Mouse (Mus musculus) liver, embryonic 13.5 days (tissue): ENCODE measurements at regions not wholly inside any gene's neighbourhood (a gene's known extent, or its start where the extent isn't known, plus 50 kb on each side); places are given as distances from the start of the nearest gene placed in this dataset.

ENCODE experiments used
- ATAC-seq: fragments of 200-750 bp; cut with Nextera tagmentation; 2 replicates; pipeline ENCODE4 v1.8.0; 2017; ENCODE audit warnings: low read depth, mild to moderate bottlenecking, moderate number of reproducible peaks, moderate library complexity
- DNase-seq: peaks from one replicate; pipeline ENCODE4 v3.0.0; 2022
- H3K27ac ChIP-seq: fragments of 300-500 bp; sonication (generic); 2 replicates; pipeline ENCODE4 v1.5.1; 2015; ENCODE audit warnings: moderate library complexity, mild to moderate bottlenecking, inconsistent platforms
- H3K27me3 ChIP-seq: fragments of 300-500 bp; sonication (generic); 2 replicates; pipeline ENCODE4 v1.6.1; 2015; ENCODE audit warnings: mild to moderate bottlenecking, inconsistent platforms
- H3K36me3 ChIP-seq: fragments of 300-500 bp; sonication (generic); 2 replicates; pipeline ENCODE4 v1.6.1; 2015; ENCODE audit warnings: mild to moderate bottlenecking, inconsistent platforms
- H3K4me1 ChIP-seq: fragments of 300-500 bp; sonication (generic); replicated peaks from 2 replicates; pipeline ENCODE4 v1.6.1; 2015; ENCODE audit warnings: inconsistent platforms
- H3K4me2 ChIP-seq: fragments of 300-500 bp; sonication (generic); 2 replicates; pipeline ENCODE4 v1.6.1; 2015; ENCODE audit warnings: inconsistent platforms, mild to moderate bottlenecking, moderate library complexity
- H3K4me3 ChIP-seq: fragments of 300-500 bp; sonication (generic); replicated peaks from 2 replicates; pipeline ENCODE4 v1.5.1; 2015; ENCODE audit warnings: mild to moderate bottlenecking, inconsistent platforms
- H3K9ac ChIP-seq: fragments of 300-500 bp; sonication (generic); 2 replicates; pipeline ENCODE4 v1.6.1; 2015; ENCODE audit warnings: mild to moderate bottlenecking, inconsistent platforms
- H3K9me3 ChIP-seq: fragments of 300-500 bp; sonication (generic); replicated peaks from 2 replicates; pipeline ENCODE4 v1.6.1; 2016; ENCODE audit warnings: inconsistent platforms
- WGBS: fragments of 180-500 bp; shearing (Covaris S2); methylation state at CpG from one replicate; pipeline ENCODE4 v1.1.7; 2015; ENCODE audit not compliant: insufficient replicate concordance; 5-methylcytosine and 5-hydroxymethylcytosine counted together

GRCm38 (mm10) chr5:118881886-118882285 lies 321.4 kb downstream of the Med13l start:
- H3K4me3 ChIP-seq = no peak overlapping the region
- no peaks in the 10 kb centered on the region for H3K4me1 ChIP-seq
- H3K36me3 ChIP-seq = no peaks in the 10 kb centered on the region
- no peaks in the 10 kb centered on the region for H3K9me3 ChIP-seq
- 74% methylated on average over 8 of the region's 8 CpGs for WGBS
- DNase-seq (no peak), ATAC-seq (no peak)
- no peak overlapping the region for H3K4me2 ChIP-seq
- H3K27me3 ChIP-seq = peaks cover 24% of the 10 kb centered on the region
- no peak overlapping the region for H3K9ac ChIP-seq
- H3K27ac ChIP-seq = no peak overlapping the region

DNA sequence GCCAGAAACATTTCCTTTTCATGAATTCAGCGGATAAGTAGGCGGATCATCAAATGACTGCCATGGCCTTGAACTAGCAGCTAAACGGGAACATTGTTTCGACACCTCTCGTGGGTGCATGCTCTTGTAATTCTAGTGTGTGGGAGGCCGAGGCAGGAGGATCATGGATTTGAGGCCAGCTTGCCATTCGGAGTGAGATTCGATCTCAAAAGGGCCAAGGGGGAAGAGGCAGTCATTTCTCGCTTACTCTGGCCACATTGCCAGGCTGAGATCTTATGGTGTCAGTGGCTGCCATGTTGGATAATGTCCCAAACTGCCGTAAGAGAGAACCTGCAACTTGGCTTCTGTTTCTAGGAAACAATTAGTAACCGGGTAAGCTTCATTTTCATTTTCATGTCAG lies 327.7 kb downstream of the Med13l start:
- Histone ChIP-seq H3K4me2 (no peak overlapping the region), H3K9me3 (no peaks in the 10 kb centered on the region), H3K9ac (no peak overlapping the region), H3K4me1 (no peaks in the 10 kb centered on the region), H3K4me3 (no peak overlapping the region), H3K36me3 (no peaks in the 10 kb centered on the region), H3K27me3 (no peaks in the 10 kb centered on the region), H3K27ac (no peak overlapping the region)
- DNase-seq (no peak), ATAC-seq (no peak)
- 73% methylated on average over 11 of the region's 11 CpGs for WGBS

- no peak overlapping the region for H3K27ac ChIP-seq
- DNase-seq = no peak
- H3K4me2 ChIP-seq = no peak overlapping the region
- H3K9me3 ChIP-seq = no peaks in the 10 kb centered on the region
- H3K36me3 ChIP-seq = no peaks in the 10 kb centered on the region
- no peak overlapping the region for H3K4me3 ChIP-seq
- no peak for ATAC-seq
- WGBS = 52% methylated on average over 6 of the region's 6 CpGs
- no peak overlapping the region for H3K9ac ChIP-seq
- no peaks in the 10 kb centered on the region for H3K4me1 ChIP-seq
- no peaks in the 10 kb centered on the region for H3K27me3 ChIP-seq
Measured at GRCm38 (mm10) chr5:118891131-118891530, 330.7 kb downstream of the Med13l start.

- ATAC-seq (no peak), DNase-seq (no peak)
- Histone ChIP-seq H3K4me3 (no peak overlapping the region), H3K27me3 (no peaks in the 10 kb centered on the region), H3K36me3 (no peaks in the 10 kb centered on the region), H3K9ac (no peak overlapping the region), H3K4me2 (no peak overlapping the region), H3K4me1 (no peaks in the 10 kb centered on the region), H3K27ac (no peak overlapping the region), H3K9me3 (peaks cover 8% of the 10 kb centered on the region; the same call in 1 of the 2 replicates)
- 75% methylated on average over 7 of the region's 7 CpGs for WGBS
Measured at GRCm38 (mm10) chr5:118908224-118908623, 347.7 kb downstream of the Med13l start.

- Histone ChIP-seq H3K4me2 (no peak overlapping the region), H3K36me3 (no peaks in the 10 kb centered on the region), H3K9ac (no peak overlapping the region), H3K4me3 (no peak overlapping the region), H3K27me3 (no peaks in the 10 kb centered on the region), H3K4me1 (no peaks in the 10 kb centered on the region), H3K27ac (no peak overlapping the region), H3K9me3 (no peaks in the 10 kb centered on the region)
- no peak for ATAC-seq
- no peak for DNase-seq
- 57% methylated on average over 6 of the region's 6 CpGs for WGBS
Measured at GRCm38 (mm10) chr5:118909756-118910155, 349.3 kb downstream of the Med13l start.

- Histone ChIP-seq H3K9me3 (no peaks in the 10 kb centered on the region), H3K4me2 (no peak overlapping the region), H3K27me3 (no peaks in the 10 kb centered on the region), H3K9ac (no peak overlapping the region), H3K36me3 (no peaks in the 10 kb centered on the region), H3K27ac (no peak overlapping the region), H3K4me1 (no peaks in the 10 kb centered on the region), H3K4me3 (no peak overlapping the region)
- ATAC-seq = no peak
- 53% methylated on average over 6 of the region's 6 CpGs for WGBS
- DNase-seq = no peak
Measured at GRCm38 (mm10) chr5:118914191-118914750, 353.8 kb downstream of the Med13l start.

DNA sequence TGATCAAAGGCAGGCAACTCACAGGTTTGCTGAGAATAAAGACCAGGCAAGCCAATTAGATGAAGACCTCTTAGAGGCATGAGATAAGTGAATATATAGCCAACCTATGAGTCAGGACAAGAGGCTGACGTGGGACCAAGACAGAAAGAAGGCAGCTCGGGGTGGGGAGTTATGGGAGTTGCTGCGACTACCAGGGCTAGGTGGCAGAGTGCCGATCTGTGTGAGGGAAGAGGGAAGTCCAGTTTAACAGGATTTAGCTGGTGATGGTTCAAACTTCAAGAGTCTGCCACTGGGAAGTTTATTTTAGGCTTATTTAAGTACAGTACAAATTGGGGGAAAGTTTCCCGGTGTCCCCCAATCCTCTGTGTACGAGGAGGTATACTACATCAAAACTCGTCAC lies 362.9 kb downstream of the Med13l start:
- H3K27me3 ChIP-seq = no peaks in the 10 kb centered on the region
- H3K4me1 ChIP-seq = no peaks in the 10 kb centered on the region
- no peak for ATAC-seq
- no peak for DNase-seq
- 67% methylated on average over 7 of the region's 7 CpGs for WGBS
- H3K4me2 ChIP-seq = no peak overlapping the region
- H3K27ac ChIP-seq = no peak overlapping the region
- no peaks in the 10 kb centered on the region for H3K36me3 ChIP-seq
- no peak overlapping the region for H3K4me3 ChIP-seq
- H3K9ac ChIP-seq = no peak overlapping the region
- no peaks in the 10 kb centered on the region for H3K9me3 ChIP-seq

GRCm38 (mm10) chr5:118929037-118929436 lies 368.6 kb downstream of the Med13l start:
- 83% methylated on average over 4 of the region's 4 CpGs for WGBS
- no peak overlapping the region for H3K27ac ChIP-seq
- ATAC-seq = no peak
- no peak overlapping the region for H3K4me3 ChIP-seq
- DNase-seq = no peak
- no peaks in the 10 kb centered on the region for H3K36me3 ChIP-seq
- no peak overlapping the region for H3K9ac ChIP-seq
- no peak overlapping the region for H3K4me2 ChIP-seq
- no peaks in the 10 kb centered on the region for H3K9me3 ChIP-seq
- no peaks in the 10 kb centered on the region for H3K4me1 ChIP-seq
- H3K27me3 ChIP-seq = 0 out of 2 replicates have a peak, but pooled peaks cover 8% of the 10 kb centered on the region

GRCm38 (mm10) chr5:118929990-118930501 lies 369.6 kb downstream of the Med13l start:
- no peaks in the 10 kb centered on the region for H3K36me3 ChIP-seq
- no peaks in the 10 kb centered on the region for H3K4me1 ChIP-seq
- no peak overlapping the region for H3K27ac ChIP-seq
- no peak overlapping the region for H3K4me3 ChIP-seq
- 21% methylated on average over 23 of the region's 23 CpGs for WGBS
- no peak overlapping the region for H3K9ac ChIP-seq
- no peaks in the 10 kb centered on the region for H3K9me3 ChIP-seq
- H3K27me3 ChIP-seq = 0 out of 2 replicates have a peak, but pooled peaks cover 8% of the 10 kb centered on the region
- ATAC-seq (no peak), DNase-seq (no peak)
- no peak overlapping the region for H3K4me2 ChIP-seq

- Histone ChIP-seq H3K27ac (no peak overlapping the region), H3K27me3 (no peaks in the 10 kb centered on the region), H3K4me1 (no peaks in the 10 kb centered on the region), H3K9ac (no peak overlapping the region), H3K9me3 (no peaks in the 10 kb centered on the region), H3K4me3 (no peak overlapping the region), H3K4me2 (no peak overlapping the region), H3K36me3 (no peaks in the 10 kb centered on the region)
- no peak for DNase-seq
- no peak for ATAC-seq
- WGBS = 63% methylated on average over 12 of the region's 12 CpGs
Measured at GRCm38 (mm10) chr5:118939336-118940039, 379.0 kb downstream of the Med13l start.

- H3K9me3 ChIP-seq = no peaks in the 10 kb centered on the region
- H3K4me2 ChIP-seq = no peak overlapping the region
- ATAC-seq (no peak), DNase-seq (no peak)
- no peaks in the 10 kb centered on the region for H3K36me3 ChIP-seq
- 0 out of 2 replicates have a peak, but pooled peaks cover 2% of the 10 kb centered on the region for H3K27me3 ChIP-seq
- no peak overlapping the region for H3K4me3 ChIP-seq
- no peak overlapping the region for H3K9ac ChIP-seq
- H3K4me1 ChIP-seq = no peaks in the 10 kb centered on the region
- WGBS = 47% methylated on average over 7 of the region's 7 CpGs
- H3K27ac ChIP-seq = no peak overlapping the region
Measured at GRCm38 (mm10) chr5:118944256-118944655, 383.8 kb downstream of the Med13l start.

DNA sequence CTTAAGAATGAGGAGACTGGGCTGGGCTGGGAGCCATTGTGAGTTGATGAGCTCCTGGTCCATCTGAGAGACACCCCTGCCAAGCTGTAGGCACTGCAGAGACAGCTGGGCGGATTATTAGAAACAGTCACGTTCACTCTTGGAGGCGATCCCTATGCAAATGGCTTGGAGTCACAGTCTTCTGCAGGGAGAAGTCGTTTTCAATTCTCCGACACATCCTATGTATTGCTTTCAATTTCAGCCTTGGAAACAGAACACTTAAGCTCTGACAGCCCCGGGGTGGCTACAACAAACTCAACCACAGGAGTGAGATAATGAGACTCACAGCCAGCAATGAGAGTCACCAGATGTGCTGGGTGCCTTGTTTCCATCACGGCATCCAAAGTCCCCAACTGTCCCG lies 385.6 kb downstream of the Med13l start:
- no peaks in the 10 kb centered on the region for H3K4me1 ChIP-seq
- DNase-seq (no peak), ATAC-seq (no peak)
- no peak overlapping the region for H3K27ac ChIP-seq
- H3K36me3 ChIP-seq = no peaks in the 10 kb centered on the region
- 0 out of 2 replicates have a peak, but pooled peaks cover 2% of the 10 kb centered on the region for H3K27me3 ChIP-seq
- H3K9me3 ChIP-seq = no peaks in the 10 kb centered on the region
- 47% methylated on average over 8 of the region's 8 CpGs for WGBS
- H3K4me2 ChIP-seq = no peak overlapping the region
- H3K4me3 ChIP-seq = no peak overlapping the region
- no peak overlapping the region for H3K9ac ChIP-seq
